Comparison of ENCODE assay signal across 13 mouse cellular contexts in genomic region chr11:79737865-79738502, GRCm38 (mm10).
DNase-seq lines count a peak whose midpoint lies in the region; ATAC-seq and TF ChIP-seq lines count a peak whose summit lies in the region.
"Had no signal": no experiment of that assay in that cellular context is flagged by ENCODE, and none has a peak within 500 bp of the region (broad histone marks: within the 10 kb centered on the region; RNA-seq: fewer than 3 reads in every experiment).

No protein-coding gene starts in this region.

- H3K4me1 ChIP-seq in forebrain, embryonic 10.5 days: peaks cover 30% of the 10 kb centered on the region
- H3K4me1 ChIP-seq in forebrain, embryonic 11.5 days (replicated peaks; ENCODE audit: control insufficient read depth, insufficient read depth, low read length): 0 out of 2 replicates have a peak, but pooled peaks cover 4% of the 10 kb centered on the region
- peaks cover 36% of the 10 kb centered on the region for H3K4me1 ChIP-seq in kidney, adult 2 months (ENCODE audit: control insufficient read depth, insufficient read depth, low read length)
- H3K4me1 ChIP-seq in embryonic fibroblast, embryonic 13.5 days (ENCODE audit: control insufficient read depth, insufficient read depth, low read length): peaks cover 27% of the 10 kb centered on the region
- H3K4me1 ChIP-seq in limb, embryonic 13.5 days: peaks cover 35% of the 10 kb centered on the region

- TF ChIP-seq POLR2A in kidney, adult 2 months (IDR thresholded peaks at IDR 0.05; ENCODE audit: low read depth, low read length): no peak
- no peak for TF ChIP-seq POLR2A in embryonic fibroblast, embryonic 13.5 days (IDR thresholded peaks at IDR 0.05; ENCODE audit: low read depth, low read length)

- H3K27me3 ChIP-seq in forebrain, embryonic 10.5 days (ENCODE audit: poor library complexity, severe bottlenecking): no peaks in the 10 kb centered on the region
- H3K27me3 ChIP-seq in forebrain, embryonic 11.5 days (ENCODE audit: control insufficient read depth, insufficient read depth, low read length): no peaks in the 10 kb centered on the region
- H3K27me3 ChIP-seq in kidney, adult 2 months (replicated peaks; ENCODE audit: control insufficient read depth, insufficient read depth, low read length): no peaks in the 10 kb centered on the region
- no peaks in the 10 kb centered on the region for H3K27me3 ChIP-seq in limb, embryonic 13.5 days

- H3K36me3 ChIP-seq in forebrain, embryonic 10.5 days (replicated peaks): no peaks in the 10 kb centered on the region
- no peaks in the 10 kb centered on the region for H3K36me3 ChIP-seq in forebrain, embryonic 11.5 days (ENCODE audit: control insufficient read depth, insufficient read depth, low read length)
- no peaks in the 10 kb centered on the region for H3K36me3 ChIP-seq in kidney, adult 2 months (ENCODE audit: control insufficient read depth, insufficient read depth, low read length)
- no peaks in the 10 kb centered on the region for H3K36me3 ChIP-seq in limb, embryonic 13.5 days

- 92% methylated on average over 6 of the region's 6 CpGs for WGBS in forebrain, embryonic 10.5 days
- WGBS in forebrain, embryonic 11.5 days: 94% methylated on average over 6 of the region's 6 CpGs
- WGBS in kidney, adult 2 months: 66% methylated on average over 6 of the region's 6 CpGs
- WGBS in limb, embryonic 13.5 days: 90% methylated on average over 6 of the region's 6 CpGs

- no peaks in the 10 kb centered on the region for H3K9me3 ChIP-seq in forebrain, embryonic 10.5 days
- no peaks in the 10 kb centered on the region for H3K9me3 ChIP-seq in forebrain, embryonic 11.5 days (ENCODE audit: control insufficient read depth, low read length)
- H3K9me3 ChIP-seq in limb, embryonic 13.5 days: no peaks in the 10 kb centered on the region

- no peak for ATAC-seq in forebrain, embryonic 11.5 days (replicated peaks; ENCODE audit: low FRiP score)
- no peak for ATAC-seq in limb, embryonic 13.5 days (ENCODE audit: low FRiP score, low read depth)
- ATAC-seq: forebrain, embryonic 16.5 days; liver, postnatal 0 days had no signal

- DNase-seq in forebrain, embryonic 10.5 days (ENCODE audit: extremely low spot score, low spot score): no peak
- no peak for DNase-seq in forebrain, embryonic 11.5 days (ENCODE audit: low spot score)
- DNase-seq in kidney, adult 2 months: peak; percentile 85
- no peak for DNase-seq in kidney, postnatal 4 days
- no peak for DNase-seq in embryo, embryonic 10 days (ENCODE audit: low spot score)
- DNase-seq in natural killer cell, adult 2 months (ENCODE audit: low spot score in 2 of 2): no peak
- DNase-seq: adrenal gland, postnatal 25 days; cerebellum, adult 9-11 months; layer of hippocampus, postnatal 36 days; liver, postnatal 0 days had no signal

- no peak overlapping the region for H3K4me2 ChIP-seq in forebrain, embryonic 11.5 days (ENCODE audit: low read depth, low read length, severe bottlenecking)
- H3K4me2 ChIP-seq in limb, embryonic 13.5 days (replicated peaks): no peak overlapping the region

- H3K27ac ChIP-seq in forebrain, embryonic 10.5 days: peak overlapping the region; percentile 20; the same call in 1 of the 2 replicates
- no peak overlapping the region for H3K27ac ChIP-seq in forebrain, embryonic 11.5 days (ENCODE audit: low read depth, low read length)
- H3K27ac ChIP-seq in kidney, adult 2 months (ENCODE audit: insufficient read depth, low read depth, low read length): peak overlapping the region; percentile 80
- H3K27ac ChIP-seq in embryonic fibroblast, embryonic 13.5 days (ENCODE audit: insufficient read depth, low read length): peak overlapping the region; percentile 94
- peak overlapping the region; percentile 78; the same call in 1 of the 2 replicates for H3K27ac ChIP-seq in limb, embryonic 13.5 days

- no peak overlapping the region for H3K4me3 ChIP-seq in forebrain, embryonic 10.5 days
- H3K4me3 ChIP-seq in forebrain, embryonic 11.5 days (ENCODE audit: low read depth, low read length): no peak overlapping the region
- H3K4me3 ChIP-seq in kidney, adult 2 months (ENCODE audit: insufficient read depth, low read depth, low read length): no peak overlapping the region
- no peak overlapping the region for H3K4me3 ChIP-seq in embryonic fibroblast, embryonic 13.5 days (ENCODE audit: insufficient read depth, low read length)
- no peak overlapping the region for H3K4me3 ChIP-seq in limb, embryonic 13.5 days

- no peak overlapping the region for H3K9ac ChIP-seq in forebrain, embryonic 11.5 days (ENCODE audit: low read length)
- no peak overlapping the region for H3K9ac ChIP-seq in limb, embryonic 13.5 days
- H3K9ac ChIP-seq: liver, postnatal 0 days had no signal

- TF ChIP-seq CTCF in kidney, adult 2 months (conservative IDR thresholded peaks at IDR 0.05; ENCODE audit: insufficient read depth, insufficient read length, low read depth, low read length): no peak
- no peak for TF ChIP-seq CTCF in embryonic fibroblast, embryonic 13.5 days (IDR thresholded peaks at IDR 0.05; ENCODE audit: borderline replicate concordance, insufficient read depth, low read length)
